Mouse (Mus musculus): ENCODE data around the gene Drd5. TPM values are rescaled to one million over a fixed set of nuclear protein-coding genes. Genes with fewer than 3 reads are reported as not detected.
A peak's percentile ranks its signal among the peaks of the same experiment; 100 is the strongest.

Drd5 gene
- polyA plus RNA-seq (2015; fragmentation: Nextera tagmentation; extraction: Ambion mirVana), result not detected in 2 replicates

DNA sequence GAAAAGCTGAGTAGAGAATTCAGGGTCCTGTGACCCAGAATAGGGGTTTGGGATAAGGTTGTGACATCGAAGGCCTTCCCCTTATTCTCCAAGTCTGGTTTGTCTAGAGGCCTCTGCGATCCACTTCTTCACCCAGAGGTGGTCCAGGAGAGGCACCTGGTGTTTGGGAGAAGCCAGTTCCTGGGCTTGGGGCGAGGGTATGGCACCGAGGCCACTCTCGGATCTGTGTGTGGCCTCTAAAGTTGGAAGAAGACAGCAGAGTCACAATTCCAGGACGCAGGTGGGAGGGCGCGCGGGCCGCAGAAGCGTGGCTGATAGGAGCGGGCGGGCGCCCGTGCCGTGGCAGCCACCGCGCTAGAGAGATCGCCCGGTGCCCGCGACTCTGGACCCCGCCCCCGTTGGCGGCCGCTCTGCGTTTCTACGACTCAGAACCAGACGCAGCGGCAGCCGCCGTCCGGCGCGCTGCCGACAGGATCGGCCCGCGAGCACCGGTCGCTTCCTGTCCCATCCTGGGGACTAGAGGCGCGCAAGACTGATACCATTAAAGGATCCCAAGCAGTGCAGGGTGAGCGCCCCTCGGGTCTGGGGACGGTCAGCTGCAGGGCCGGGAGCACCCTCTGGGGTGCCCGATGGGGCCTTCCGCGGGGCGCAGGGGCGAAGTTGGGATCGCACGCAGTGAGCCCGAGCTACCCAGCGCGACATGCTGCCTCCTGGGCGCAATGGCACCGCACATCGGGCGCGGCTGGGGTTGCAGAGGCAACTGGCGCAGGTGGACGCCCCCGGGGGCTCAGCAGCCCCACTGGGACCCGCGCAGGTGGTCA, at the start of gene Drd5:
Gene Drd5, plus strand, starts transcription at position 402 of the 821 bp plus-strand sequence.
- H3K4me1 ChIP-seq, result peaks cover 6% of the 10 kb centered on the region
- peak within 1 kb of the TSS; percentile 66 for H3K4me2 ChIP-seq
- peak within 1 kb of the TSS; percentile 34 for H3K4me3 ChIP-seq
- H3K27ac ChIP-seq (replicated peaks), result no peak within 1 kb of the TSS
- H3K36me3 ChIP-seq, result no peaks in the 10 kb centered on the region
- WGBS, result 3% methylated on average over 67 of the region's 67 CpGs
- no peak for ATAC-seq (ENCODE audit: extremely low read depth, insufficient number of reproducible peaks, low FRiP score, low TSS enrichment)
- H3K9ac ChIP-seq, result no peak within 1 kb of the TSS
- H3K9me3 ChIP-seq, result no peaks in the 10 kb centered on the region
- H3K27me3 ChIP-seq (replicated peaks), result peaks cover 96% of the 10 kb centered on the region

DNA sequence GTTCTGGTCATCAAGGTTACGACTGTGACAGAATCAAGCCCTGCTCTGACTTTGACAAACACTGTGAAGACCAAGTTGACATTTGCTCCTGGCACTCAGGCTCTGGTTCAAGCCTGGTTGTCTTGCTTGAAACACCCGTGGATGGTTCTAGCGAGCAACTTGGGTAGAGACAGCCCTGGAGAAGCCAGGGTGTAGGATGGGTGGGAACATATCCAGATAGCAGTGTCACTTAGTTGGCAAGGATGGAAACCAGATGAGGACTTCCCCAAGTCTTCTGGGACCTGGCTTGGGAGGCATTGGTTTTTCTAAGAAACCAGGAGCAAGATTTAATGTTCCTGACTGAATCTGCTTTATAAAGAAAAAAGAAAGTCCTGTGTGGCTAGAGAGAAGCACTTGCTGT, 48.2 kb upstream of the Drd5 start:
- Histone ChIP-seq H3K27me3 (replicated peaks) (peaks cover 29% of the 10 kb centered on the region), H3K4me1 (no peaks in the 10 kb centered on the region), H3K4me3 (no peak overlapping the region), H3K9ac (no peak overlapping the region), H3K36me3 (peaks cover 53% of the 10 kb centered on the region), H3K4me2 (no peak overlapping the region), H3K27ac (replicated peaks) (no peak overlapping the region), H3K9me3 (no peaks in the 10 kb centered on the region)
- WGBS, result 78% methylated on average over 3 of the region's 3 CpGs
- ATAC-seq (ENCODE audit: extremely low read depth, insufficient number of reproducible peaks, low FRiP score, low TSS enrichment), result no peak

DNA sequence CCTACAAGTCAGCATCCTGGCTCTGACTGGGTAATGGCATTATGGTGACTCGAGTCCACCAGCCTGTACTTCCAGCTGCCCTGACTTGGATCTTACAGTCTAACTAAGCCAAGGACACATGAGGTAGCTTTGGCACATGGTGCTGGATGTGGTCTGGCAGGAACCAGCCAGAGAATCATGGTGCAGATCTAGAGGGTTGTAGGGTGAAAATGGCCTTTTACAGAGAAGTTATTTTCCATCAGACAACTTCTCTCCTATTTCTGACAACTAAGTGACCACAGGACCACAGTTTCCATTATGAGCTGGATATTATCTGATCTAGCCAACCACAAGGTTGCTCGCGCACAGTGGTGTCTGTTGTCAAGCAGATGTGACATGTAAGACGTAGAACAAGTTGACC, 45.3 kb upstream of the Drd5 start:
- Histone ChIP-seq H3K27me3 (replicated peaks) (peaks cover 58% of the 10 kb centered on the region), H3K9me3 (no peaks in the 10 kb centered on the region), H3K4me2 (no peak overlapping the region), H3K27ac (replicated peaks) (no peak overlapping the region), H3K4me3 (no peak overlapping the region), H3K4me1 (peaks cover 19% of the 10 kb centered on the region), H3K9ac (no peak overlapping the region), H3K36me3 (peaks cover 27% of the 10 kb centered on the region)
- 80% methylated on average over 4 of the region's 4 CpGs for WGBS
- ATAC-seq (ENCODE audit: extremely low read depth, insufficient number of reproducible peaks, low FRiP score, low TSS enrichment), result no peak

DNA sequence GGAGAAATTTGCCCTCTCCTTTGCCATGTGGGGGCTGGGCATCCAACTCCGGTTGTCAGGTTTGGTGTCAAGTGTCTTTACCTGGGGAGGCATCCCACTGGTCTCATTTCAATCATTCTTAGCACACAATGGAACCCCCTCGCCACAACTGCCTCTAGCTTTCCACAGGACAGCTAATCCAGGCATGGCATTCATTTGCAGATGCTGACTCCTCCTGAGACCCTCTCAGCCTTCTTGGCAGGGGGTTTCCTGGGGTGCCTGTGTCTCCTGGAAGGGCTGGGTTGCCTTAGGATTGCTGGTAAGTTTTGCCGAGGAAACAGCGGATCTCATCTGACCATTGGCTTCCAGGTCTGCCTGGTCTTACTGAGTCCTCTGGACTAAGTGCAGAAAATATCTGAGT, 43.4 kb upstream of the Drd5 start, which contains the start of gene Otop1:
Gene Otop1, plus strand, starts transcription at position 202 of the 400 bp plus-strand sequence.
- Histone ChIP-seq H3K27me3 (replicated peaks) (peaks cover 77% of the 10 kb centered on the region), H3K4me3 (peak within 1 kb of the TSS; percentile 40)

DNA sequence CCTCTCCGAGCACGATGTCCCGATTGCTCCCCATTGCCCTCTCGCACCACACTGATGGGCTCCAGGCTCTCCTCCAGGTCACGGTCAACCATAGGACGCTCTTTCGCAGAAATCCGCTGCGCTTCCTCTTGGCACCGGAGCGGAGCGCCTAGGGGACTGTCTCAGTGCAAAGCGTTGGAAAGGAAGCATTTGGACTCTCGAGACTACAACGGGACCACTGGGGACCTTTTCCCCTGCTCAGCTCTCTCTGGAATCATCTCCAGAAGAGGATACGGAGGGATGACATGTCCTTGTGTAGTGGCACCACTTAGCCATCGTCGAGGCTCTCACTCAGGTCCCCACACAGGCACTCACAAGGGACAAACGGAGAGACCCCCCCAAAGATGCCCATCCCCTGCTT, 42.7 kb upstream of the Drd5 start:
- peak overlapping the region; percentile 62 for H3K4me2 ChIP-seq
- H3K9ac ChIP-seq, result no peak overlapping the region
- no peak for ATAC-seq (ENCODE audit: extremely low read depth, insufficient number of reproducible peaks, low FRiP score, low TSS enrichment)
- H3K4me3 ChIP-seq, result peak overlapping the region; percentile 40
- no peaks in the 10 kb centered on the region for H3K9me3 ChIP-seq
- H3K27me3 ChIP-seq (replicated peaks), result peaks cover 82% of the 10 kb centered on the region
- 3% methylated on average over 19 of the region's 19 CpGs for WGBS
- no peak overlapping the region for H3K27ac ChIP-seq (replicated peaks)
- H3K4me1 ChIP-seq, result peaks cover 19% of the 10 kb centered on the region
- H3K36me3 ChIP-seq, result peaks cover 4% of the 10 kb centered on the region

More for the DNA sequence above, 43.4 kb upstream of the Drd5 start, which contains the start of gene Otop1:
- 5% methylated on average over 4 of the region's 4 CpGs for WGBS
- Histone ChIP-seq H3K9ac (no peak within 1 kb of the TSS), H3K4me2 (peak within 1 kb of the TSS; percentile 62), H3K27ac (replicated peaks) (no peak within 1 kb of the TSS), H3K4me1 (peaks cover 19% of the 10 kb centered on the region), H3K9me3 (no peaks in the 10 kb centered on the region), H3K36me3 (peaks cover 11% of the 10 kb centered on the region)
- ATAC-seq (ENCODE audit: extremely low read depth, insufficient number of reproducible peaks, low FRiP score, low TSS enrichment), result no peak

DNA sequence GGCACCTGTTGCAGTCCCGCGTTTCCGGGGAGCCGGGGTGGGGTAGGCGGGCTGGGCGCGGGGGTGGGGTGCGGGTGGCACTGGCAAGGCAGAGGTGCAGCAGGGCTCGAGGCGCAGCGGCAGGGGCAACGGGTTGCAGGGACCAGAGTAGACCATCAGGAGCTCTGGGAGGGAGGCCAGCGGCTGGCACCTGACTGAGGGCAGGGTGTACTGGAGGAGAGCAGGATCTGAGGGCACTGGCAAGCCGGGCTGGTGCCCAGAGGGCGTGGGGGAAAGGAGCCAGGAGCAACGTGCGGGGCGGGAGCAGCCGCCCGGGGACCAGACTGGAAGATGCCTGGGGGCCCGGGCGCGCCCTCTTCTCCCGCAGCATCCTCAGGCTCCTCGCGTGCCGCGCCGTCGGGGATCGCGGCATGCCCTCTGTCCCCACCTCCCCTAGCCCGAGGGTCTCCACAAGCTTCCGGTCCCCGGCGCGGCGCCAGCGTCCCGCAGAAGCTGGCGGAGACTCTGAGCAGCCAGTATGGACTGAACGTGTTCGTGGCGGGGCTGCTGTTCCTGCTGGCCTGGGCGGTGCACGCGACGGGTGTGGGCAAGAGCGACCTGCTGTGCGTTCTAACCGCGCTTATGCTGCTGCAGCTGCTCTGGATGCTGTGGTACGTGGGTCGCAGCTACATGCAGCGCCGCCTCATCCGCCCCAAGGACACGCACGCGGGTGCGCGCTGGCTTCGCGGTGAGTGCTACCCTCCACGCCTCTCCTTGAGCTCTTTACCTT, 41.9 kb upstream of the Drd5 start:
- peaks cover 82% of the 10 kb centered on the region for H3K27me3 ChIP-seq (replicated peaks)
- H3K4me1 ChIP-seq, result peaks cover 19% of the 10 kb centered on the region
- peak overlapping the region; percentile 40 for H3K4me3 ChIP-seq
- no peak overlapping the region for H3K27ac ChIP-seq (replicated peaks)
- no peak for ATAC-seq (ENCODE audit: extremely low read depth, insufficient number of reproducible peaks, low FRiP score, low TSS enrichment)
- peak overlapping the region; percentile 62 for H3K4me2 ChIP-seq
- 0 out of 2 replicates have a peak overlapping the region, but pooled peaks have one; percentile 50 for H3K9ac ChIP-seq
- WGBS, result 3% methylated on average over 65 of the region's 65 CpGs
- no peaks in the 10 kb centered on the region for H3K36me3 ChIP-seq
- no peaks in the 10 kb centered on the region for H3K9me3 ChIP-seq

DNA sequence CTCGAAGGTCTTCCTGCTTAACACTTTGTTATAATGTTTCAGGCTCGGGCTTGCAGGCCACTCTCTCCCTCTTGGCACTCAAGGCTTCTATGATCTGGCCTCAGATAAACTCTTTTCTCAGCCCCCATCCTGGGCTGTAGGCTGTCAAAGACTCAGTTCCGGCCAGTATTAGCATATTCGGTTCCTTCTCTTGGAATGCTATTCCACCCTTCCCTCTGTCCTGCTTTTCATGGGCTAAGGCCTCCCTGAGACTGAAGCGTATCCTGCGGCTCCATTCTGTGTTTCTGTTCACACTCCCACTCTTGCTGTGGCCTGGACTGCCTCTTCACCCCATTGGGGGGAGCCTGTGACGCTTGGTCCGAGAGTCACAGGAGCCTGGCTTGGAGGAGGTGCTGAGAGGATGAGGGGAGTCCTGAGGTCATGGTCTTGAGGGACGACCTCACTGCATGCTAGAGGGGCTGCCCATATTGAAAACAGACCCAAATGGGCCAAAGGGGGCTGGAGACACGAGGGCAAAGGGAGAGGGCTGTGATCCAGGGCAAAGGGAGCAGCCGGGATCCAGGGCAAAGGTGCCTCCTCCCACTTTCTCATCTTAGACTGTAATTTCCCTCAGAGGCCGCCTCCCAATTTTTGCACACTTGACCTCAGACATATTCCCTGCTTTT, 41.1 kb upstream of the Drd5 start:
- H3K4me1 ChIP-seq, result peaks cover 19% of the 10 kb centered on the region
- peak overlapping the region; percentile 62 for H3K4me2 ChIP-seq
- H3K27me3 ChIP-seq (replicated peaks), result peaks cover 85% of the 10 kb centered on the region
- peak overlapping the region; percentile 40 for H3K4me3 ChIP-seq
- H3K9ac ChIP-seq, result no peak overlapping the region
- ATAC-seq (ENCODE audit: extremely low read depth, insufficient number of reproducible peaks, low FRiP score, low TSS enrichment), result no peak
- WGBS, result 10% methylated on average over 12 of the region's 12 CpGs
- H3K9me3 ChIP-seq, result no peaks in the 10 kb centered on the region
- no peak overlapping the region for H3K27ac ChIP-seq (replicated peaks)
- H3K36me3 ChIP-seq, result no peaks in the 10 kb centered on the region

DNA sequence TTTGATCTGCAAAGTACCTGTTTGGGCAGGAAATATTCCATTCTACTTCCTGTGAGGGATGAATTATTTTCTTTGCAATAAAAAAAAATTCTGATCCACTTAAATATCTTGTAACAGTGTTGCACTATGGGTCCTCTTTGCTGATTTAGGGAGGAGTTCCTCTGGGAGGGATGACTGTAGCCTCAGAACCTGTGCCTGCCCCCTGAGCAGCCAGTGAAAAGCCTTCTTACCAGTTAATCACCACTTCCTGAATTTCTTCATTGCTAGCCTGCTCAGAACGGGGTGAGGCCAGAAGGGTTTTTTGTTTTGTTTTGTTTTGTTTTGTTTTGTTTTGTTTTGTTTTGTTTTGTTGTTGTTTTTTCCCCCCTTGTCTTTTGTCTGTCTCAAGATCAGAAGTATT, 39.1 kb upstream of the Drd5 start:
- H3K9me3 ChIP-seq, result no peaks in the 10 kb centered on the region
- no peak overlapping the region for H3K9ac ChIP-seq
- H3K27me3 ChIP-seq (replicated peaks), result peaks cover 65% of the 10 kb centered on the region
- no peaks in the 10 kb centered on the region for H3K36me3 ChIP-seq
- 41% methylated on average over 1 of the region's 1 CpGs for WGBS
- no peak overlapping the region for H3K4me3 ChIP-seq
- no peak overlapping the region for H3K4me2 ChIP-seq
- no peak overlapping the region for H3K27ac ChIP-seq (replicated peaks)
- ATAC-seq (ENCODE audit: extremely low read depth, insufficient number of reproducible peaks, low FRiP score, low TSS enrichment), result no peak
- peaks cover 19% of the 10 kb centered on the region for H3K4me1 ChIP-seq

DNA sequence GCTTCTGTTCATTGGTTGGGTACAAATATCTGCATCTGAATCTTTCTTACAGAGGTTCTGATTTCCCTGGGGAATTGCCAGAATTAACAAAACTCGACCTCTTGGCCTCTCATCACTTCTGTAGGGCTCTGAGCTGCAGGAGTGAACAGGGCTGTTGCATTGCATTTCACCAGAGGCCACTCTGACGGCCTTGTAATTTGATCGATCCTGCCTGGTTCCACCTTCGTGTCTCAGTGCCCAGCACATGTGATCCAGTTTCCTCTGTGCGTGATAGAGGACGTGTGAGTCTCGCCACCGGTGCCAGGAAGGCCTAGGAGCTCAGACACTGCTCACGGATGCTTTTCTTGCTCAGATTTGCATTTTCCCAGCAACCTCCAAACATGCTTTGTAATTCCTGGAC, 33.4 kb upstream of the Drd5 start:
- Histone ChIP-seq H3K4me1 (no peaks in the 10 kb centered on the region), H3K4me3 (no peak overlapping the region), H3K9me3 (no peaks in the 10 kb centered on the region), H3K36me3 (no peaks in the 10 kb centered on the region), H3K9ac (no peak overlapping the region), H3K27me3 (replicated peaks) (peaks cover 9% of the 10 kb centered on the region; the same call in 1 of the 2 replicates), H3K27ac (replicated peaks) (no peak overlapping the region), H3K4me2 (no peak overlapping the region)
- ATAC-seq (ENCODE audit: extremely low read depth, insufficient number of reproducible peaks, low FRiP score, low TSS enrichment), result no peak
- WGBS, result 65% methylated on average over 9 of the region's 9 CpGs

DNA sequence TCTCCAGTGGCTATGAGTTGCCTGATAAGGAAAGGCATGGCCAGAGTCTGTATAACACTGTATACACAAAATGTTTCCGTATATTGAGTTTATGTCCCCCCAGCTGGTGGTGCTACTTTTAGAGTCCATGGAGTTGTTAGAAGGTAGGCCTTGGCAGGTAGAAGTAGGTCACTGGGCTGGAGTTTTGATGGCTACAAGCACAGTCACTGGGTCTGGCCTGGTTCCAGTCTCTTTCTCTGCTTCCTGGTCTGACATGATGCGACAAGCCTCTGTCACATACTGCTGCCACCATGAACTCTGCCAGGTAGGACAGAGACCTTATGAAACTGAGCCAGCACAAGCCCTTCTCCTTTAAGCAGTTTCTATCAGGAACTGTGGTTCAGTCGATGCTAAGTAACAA, 30.7 kb upstream of the Drd5 start:
- Histone ChIP-seq H3K4me1 (no peaks in the 10 kb centered on the region), H3K27ac (replicated peaks) (no peak overlapping the region), H3K9me3 (no peaks in the 10 kb centered on the region), H3K4me3 (no peak overlapping the region), H3K9ac (no peak overlapping the region), H3K36me3 (no peaks in the 10 kb centered on the region), H3K27me3 (replicated peaks) (no peaks in the 10 kb centered on the region; the same call in 1 of the 2 replicates), H3K4me2 (no peak overlapping the region)
- no peak for ATAC-seq (ENCODE audit: extremely low read depth, insufficient number of reproducible peaks, low FRiP score, low TSS enrichment)
- WGBS, result 70% methylated on average over 3 of the region's 3 CpGs

DNA sequence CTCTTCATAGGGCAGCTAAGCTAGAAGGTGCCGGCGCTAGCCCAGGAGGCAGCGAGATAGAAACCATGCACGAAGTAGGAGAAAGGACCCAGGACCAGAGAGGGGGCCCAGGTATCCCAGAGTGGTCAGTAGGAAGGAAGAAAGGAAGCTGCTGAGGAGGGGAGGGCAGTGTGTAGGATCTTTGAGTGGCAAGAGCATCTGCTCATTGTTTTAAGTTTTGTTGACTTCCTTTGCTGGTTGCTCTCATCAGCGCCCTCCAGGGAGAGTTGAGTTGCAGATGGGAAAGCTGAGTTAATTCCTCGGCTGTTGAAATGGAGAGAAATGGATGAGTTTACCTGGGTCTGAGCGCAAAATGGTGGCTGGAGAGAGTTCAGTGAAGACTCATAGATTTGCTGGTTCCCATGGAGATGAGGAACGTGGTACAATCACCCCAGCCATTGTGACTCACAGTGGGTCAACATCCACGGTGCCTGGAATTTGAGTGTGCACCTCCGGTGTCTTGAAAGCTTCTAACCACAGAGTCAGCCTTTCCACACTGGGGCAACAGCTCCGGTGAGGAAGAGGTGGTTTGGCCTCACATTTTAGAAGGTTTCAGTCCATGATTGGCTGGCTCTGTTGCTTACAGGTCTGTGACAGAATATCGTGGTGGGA, 17.3 kb upstream of the Drd5 start:
- H3K36me3 ChIP-seq, result no peaks in the 10 kb centered on the region
- no peaks in the 10 kb centered on the region for H3K9me3 ChIP-seq
- peaks cover 6% of the 10 kb centered on the region for H3K27me3 ChIP-seq (replicated peaks)
- WGBS, result 79% methylated on average over 12 of the region's 12 CpGs
- no peak overlapping the region for H3K9ac ChIP-seq
- no peaks in the 10 kb centered on the region for H3K4me1 ChIP-seq
- ATAC-seq (ENCODE audit: extremely low read depth, insufficient number of reproducible peaks, low FRiP score, low TSS enrichment), result no peak
- no peak overlapping the region for H3K27ac ChIP-seq (replicated peaks)
- no peak overlapping the region for H3K4me3 ChIP-seq
- no peak overlapping the region for H3K4me2 ChIP-seq

Measured in heart, embryonic 13.5 days (tissue).